Mouse (Mus musculus) midbrain, embryonic 13.5 days (tissue): Measurements from ENCODE around the gene Slc30a3. TPM values are rescaled to one million over a fixed set of nuclear protein-coding genes. Genes with fewer than 3 reads are reported as not detected.

Experiments
- ATAC-seq: fragments of 200-750 bp; cut with Nextera tagmentation; 2 replicates; pipeline ENCODE4 v1.8.0; 2017; ENCODE audit warnings: mild to moderate bottlenecking, moderate TSS enrichment, moderate library complexity
- H3K27ac ChIP-seq: fragments of 300-500 bp; sonication (generic); 2 replicates; pipeline ENCODE4 v1.5.1; 2015; ENCODE audit warnings: inconsistent platforms, mild to moderate bottlenecking, moderate library complexity
- H3K27me3 ChIP-seq: fragments of 300-500 bp; sonication (generic); 2 replicates; pipeline ENCODE4 v1.6.1; 2015; ENCODE audit warnings: mild to moderate bottlenecking, inconsistent platforms
- H3K36me3 ChIP-seq: fragments of 300-500 bp; sonication (generic); 2 replicates; pipeline ENCODE4 v1.6.1; 2015; ENCODE audit warnings: mild to moderate bottlenecking, inconsistent platforms
- H3K4me1 ChIP-seq: fragments of 300-500 bp; sonication (generic); replicated peaks from 2 replicates; pipeline ENCODE4 v1.6.1; 2015; ENCODE audit warnings: inconsistent platforms
- H3K4me2 ChIP-seq: fragments of 300-500 bp; sonication (generic); replicated peaks from 2 replicates; pipeline ENCODE4 v1.6.1; 2015; ENCODE audit warnings: moderate library complexity, mild to moderate bottlenecking, inconsistent platforms
- H3K4me3 ChIP-seq: fragments of 300-500 bp; sonication (generic); replicated peaks from 2 replicates; pipeline ENCODE4 v1.5.1; 2015; ENCODE audit warnings: mild to moderate bottlenecking, inconsistent platforms
- H3K9ac ChIP-seq: fragments of 300-500 bp; sonication (generic); replicated peaks from 2 replicates; pipeline ENCODE4 v1.6.1; 2015; ENCODE audit warnings: mild to moderate bottlenecking, inconsistent platforms
- H3K9me3 ChIP-seq: fragments of 300-500 bp; sonication (generic); 2 replicates; pipeline ENCODE4 v1.6.1; 2016; ENCODE audit warnings: mild to moderate bottlenecking, inconsistent platforms
- WGBS: fragments of 180-500 bp; shearing (Covaris S2); methylation state at CpG from one replicate; pipeline ENCODE4 v1.1.7; 2015; 5-methylcytosine and 5-hydroxymethylcytosine counted together
- polyA plus RNA-seq: library from polyadenylated mRNA; unstranded; fragments of >200 nt; fragmentation: Nextera tagmentation; extraction: Ambion mirVana; gene quantifications from 2 replicates; pipeline ENCODE4 v1.2.1, GENCODE M21; 2015

The Slc30a3 gene
- polyA plus RNA-seq, 1 experiment from 2014 or later: 16.8 TPM

GRCm38 (mm10) chr5:31121111-31121510, 13.1 kb upstream of the Slc30a3 start:
- 87% methylated on average over 8 of the region's 8 CpGs for WGBS
- H3K36me3 ChIP-seq: no peaks in the 10 kb centered on the region
- H3K9ac ChIP-seq: no peak overlapping the region
- H3K27me3 ChIP-seq: no peaks in the 10 kb centered on the region
- H3K4me3 ChIP-seq: no peak overlapping the region
- H3K27ac ChIP-seq: no peak overlapping the region
- no peak for ATAC-seq
- H3K4me2 ChIP-seq: no peak overlapping the region
- no peaks in the 10 kb centered on the region for H3K4me1 ChIP-seq
- H3K9me3 ChIP-seq: no peaks in the 10 kb centered on the region

GRCm38 (mm10) chr5:31116912-31117311, 8.9 kb upstream of the Slc30a3 start:
- ATAC-seq: no peak
- H3K27me3 ChIP-seq: no peaks in the 10 kb centered on the region
- WGBS: 34% methylated on average over 10 of the region's 10 CpGs

GRCm38 (mm10) chr5:31116354-31116753, 8.3 kb upstream of the Slc30a3 start, which contains the start of gene Trim54:
Gene Trim54 (plus strand): TSS chr5:31116712.
- no peak within 1 kb of the TSS for H3K4me2 ChIP-seq
- no peak for ATAC-seq
- no peaks in the 10 kb centered on the region for H3K4me1 ChIP-seq
- WGBS: 52% methylated on average over 3 of the region's 3 CpGs
- H3K36me3 ChIP-seq: no peaks in the 10 kb centered on the region
- H3K27me3 ChIP-seq: no peaks in the 10 kb centered on the region
- H3K9me3 ChIP-seq: no peaks in the 10 kb centered on the region
- H3K27ac ChIP-seq: no peak within 1 kb of the TSS
- H3K9ac ChIP-seq: no peak within 1 kb of the TSS
- H3K4me3 ChIP-seq: no peak within 1 kb of the TSS

More at GRCm38 (mm10) chr5:31116912-31117311, 8.9 kb upstream of the Slc30a3 start:
- no peak overlapping the region for H3K9ac ChIP-seq
- no peak overlapping the region for H3K4me2 ChIP-seq
- no peak overlapping the region for H3K4me3 ChIP-seq
- H3K36me3 ChIP-seq: no peaks in the 10 kb centered on the region
- H3K4me1 ChIP-seq: no peaks in the 10 kb centered on the region
- H3K9me3 ChIP-seq: no peaks in the 10 kb centered on the region
- H3K27ac ChIP-seq: no peak overlapping the region

- no peaks in the 10 kb centered on the region for H3K27me3 ChIP-seq
- no peak overlapping the region for H3K9ac ChIP-seq
- H3K36me3 ChIP-seq: no peaks in the 10 kb centered on the region
- 41% methylated on average over 7 of the region's 7 CpGs for WGBS
- H3K9me3 ChIP-seq: no peaks in the 10 kb centered on the region
- no peak overlapping the region for H3K4me2 ChIP-seq
- H3K4me1 ChIP-seq: no peaks in the 10 kb centered on the region
- H3K27ac ChIP-seq: no peak overlapping the region
- H3K4me3 ChIP-seq: no peak overlapping the region
- no peak for ATAC-seq
Observed at GRCm38 (mm10) chr5:31110781-31111180, 2.7 kb upstream of the Slc30a3 start.

GRCm38 (mm10) chr5:31105814-31106335, 2.2 kb downstream of the Slc30a3 start, which contains the start of gene Dnajc5g:
Gene Dnajc5g (plus strand): TSS chr5:31106285.
- H3K36me3 ChIP-seq: no peaks in the 10 kb centered on the region
- H3K27ac ChIP-seq: no peak within 1 kb of the TSS
- 83% methylated on average over 9 of the region's 9 CpGs for WGBS
- H3K9me3 ChIP-seq: no peaks in the 10 kb centered on the region
- H3K4me1 ChIP-seq: no peaks in the 10 kb centered on the region
- H3K4me2 ChIP-seq: no peak within 1 kb of the TSS
- no peaks in the 10 kb centered on the region for H3K27me3 ChIP-seq
- H3K4me3 ChIP-seq: no peak within 1 kb of the TSS
- no peak for ATAC-seq
- no peak within 1 kb of the TSS for H3K9ac ChIP-seq

- no peak overlapping the region for H3K27ac ChIP-seq
- H3K36me3 ChIP-seq: no peaks in the 10 kb centered on the region
- H3K9me3 ChIP-seq: no peaks in the 10 kb centered on the region
- peaks cover 84% of the 10 kb centered on the region for H3K27me3 ChIP-seq
- WGBS: 17% methylated on average over 11 of the region's 11 CpGs
- 0 out of 2 replicates have a peak overlapping the region, but pooled peaks have one; percentile 25 for H3K4me3 ChIP-seq
- H3K9ac ChIP-seq: no peak overlapping the region
- peaks cover 42% of the 10 kb centered on the region for H3K4me1 ChIP-seq
- ATAC-seq: no peak
- H3K4me2 ChIP-seq: peak overlapping the region; percentile 64; the same call in 1 of the 2 replicates
Observed at GRCm38 (mm10) chr5:31095711-31096480, 12.1 kb downstream of the Slc30a3 start.

- Histone ChIP-seq H3K9me3 (no peaks in the 10 kb centered on the region), H3K4me3 (peak overlapping the region; percentile 25), H3K36me3 (no peaks in the 10 kb centered on the region), H3K27me3 (peaks cover 92% of the 10 kb centered on the region), H3K9ac (no peak overlapping the region; the same call in 1 of the 2 replicates), H3K4me2 (peak overlapping the region; percentile 64), H3K27ac (no peak overlapping the region), H3K4me1 (peaks cover 42% of the 10 kb centered on the region)
- under 1% methylated on average over 59 of the region's 59 CpGs for WGBS
- peak; percentile 25 for ATAC-seq
Observed at GRCm38 (mm10) chr5:31094799-31095691, 13.0 kb downstream of the Slc30a3 start.

- Histone ChIP-seq H3K27ac (no peak overlapping the region), H3K4me2 (peak overlapping the region; percentile 64), H3K9ac (no peak overlapping the region), H3K4me3 (peak overlapping the region; percentile 25), H3K36me3 (no peaks in the 10 kb centered on the region), H3K4me1 (peaks cover 42% of the 10 kb centered on the region), H3K27me3 (peaks cover 97% of the 10 kb centered on the region), H3K9me3 (no peaks in the 10 kb centered on the region)
- no peak for ATAC-seq
- WGBS: 2% methylated on average over 29 of the region's 29 CpGs
Observed at GRCm38 (mm10) chr5:31094100-31094798, 13.8 kb downstream of the Slc30a3 start.

GRCm38 (mm10) chr5:31093151-31094041, 14.6 kb downstream of the Slc30a3 start:
- H3K36me3 ChIP-seq: no peaks in the 10 kb centered on the region
- ATAC-seq: peak; percentile 59
- H3K9me3 ChIP-seq: no peaks in the 10 kb centered on the region
- peak overlapping the region; percentile 55 for H3K4me3 ChIP-seq
- H3K27me3 ChIP-seq: peaks cover 99% of the 10 kb centered on the region
- H3K4me1 ChIP-seq: peaks cover 42% of the 10 kb centered on the region
- WGBS: under 1% methylated on average over 51 of the region's 54 CpGs
- H3K27ac ChIP-seq: 0 out of 2 replicates have a peak overlapping the region, but pooled peaks have one; percentile 4
- peak overlapping the region; percentile 64 for H3K4me2 ChIP-seq
- H3K9ac ChIP-seq: peak overlapping the region; percentile 79

GRCm38 (mm10) chr5:31092231-31092975, 15.6 kb downstream of the Slc30a3 start:
- no peaks in the 10 kb centered on the region for H3K9me3 ChIP-seq
- H3K4me1 ChIP-seq: peaks cover 42% of the 10 kb centered on the region
- WGBS: 4% methylated on average over 33 of the region's 53 CpGs
- H3K27me3 ChIP-seq: peaks cover 97% of the 10 kb centered on the region
- H3K4me2 ChIP-seq: peak overlapping the region; percentile 64
- H3K9ac ChIP-seq: peak overlapping the region; percentile 79
- no peaks in the 10 kb centered on the region for H3K36me3 ChIP-seq
- peak overlapping the region; percentile 4; the same call in 1 of the 2 replicates for H3K27ac ChIP-seq
- peak; percentile 3; the same call in 1 of the 2 replicates for ATAC-seq
- H3K4me3 ChIP-seq: peak overlapping the region; percentile 55
